Mouse (Mus musculus) gastrocnemius, adult 8-10 months (tissue): Measurements from ENCODE around the gene Gja1. TPM values are rescaled to one million over a fixed set of nuclear protein-coding genes. Genes with fewer than 3 reads are reported as not detected.

Source experiments
- DNase-seq, 2 experiments: peaks; one replicate each; pipeline ENCODE4 v3.0.0; 2022; ENCODE audit warnings: low spot score in 2 of 2
- total RNA-seq, 4 experiments: library from RNA; stranded (reverse); gene quantifications; 2 replicates each; pipeline ENCODE4 v1.2.4; 2022

Gja1 gene
- total RNA-seq, 4 experiments from 2014 or later: 4.6 to 9.8 (median 7.2) TPM

DNA sequence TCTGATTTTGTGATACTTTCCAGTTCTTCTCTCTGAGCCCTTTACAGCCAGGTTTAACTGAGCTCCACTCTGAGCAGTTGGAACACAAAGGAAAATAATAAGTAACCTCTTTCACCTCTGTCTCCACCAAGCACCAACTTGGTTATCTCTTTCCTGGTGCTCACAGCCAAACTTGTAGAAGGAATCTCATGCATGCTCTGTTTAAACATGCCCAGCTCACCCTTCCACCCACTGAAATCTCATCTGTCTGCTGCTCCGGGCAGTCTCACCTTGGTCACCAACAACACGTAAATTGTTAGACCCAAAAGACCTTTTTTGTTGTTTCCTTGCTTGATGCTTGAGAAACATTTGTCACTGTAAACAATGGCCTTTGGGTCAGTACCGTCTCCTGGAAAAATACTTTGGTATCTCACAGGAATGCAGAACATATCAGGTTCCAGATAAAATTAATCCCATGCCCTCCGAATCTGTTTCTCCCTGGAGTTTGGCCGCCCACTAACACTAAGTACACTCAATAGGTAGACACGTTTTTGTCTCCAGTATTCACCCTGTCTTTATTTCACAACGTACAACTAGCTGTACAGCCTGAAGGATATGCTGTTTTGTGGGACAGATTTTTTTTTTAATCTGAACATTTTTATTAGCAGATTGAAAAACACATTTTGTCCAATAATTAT lies 38.9 kb downstream of the Gja1 start:
- no peak for DNase-seq

DNA sequence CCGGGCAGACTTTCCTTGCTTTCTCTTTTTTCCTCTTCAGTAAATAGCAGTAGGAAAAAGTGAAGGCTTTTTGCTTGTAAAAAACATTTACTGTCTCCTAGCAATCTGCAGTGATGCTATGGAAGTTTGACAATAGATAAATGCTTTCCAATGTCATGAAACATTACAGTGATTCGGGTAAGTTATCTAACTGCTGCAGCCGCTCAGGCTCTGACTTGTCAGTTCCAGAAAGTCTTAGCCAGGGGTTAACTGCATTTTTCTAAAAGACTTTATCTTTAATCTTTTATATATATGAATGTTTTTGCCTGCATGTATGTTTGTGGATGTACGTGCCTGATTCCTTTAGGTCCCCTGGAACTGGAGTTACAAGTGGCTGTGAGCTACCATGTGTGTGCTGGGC lies 45.4 kb downstream of the Gja1 start:
- no peak for DNase-seq

DNA sequence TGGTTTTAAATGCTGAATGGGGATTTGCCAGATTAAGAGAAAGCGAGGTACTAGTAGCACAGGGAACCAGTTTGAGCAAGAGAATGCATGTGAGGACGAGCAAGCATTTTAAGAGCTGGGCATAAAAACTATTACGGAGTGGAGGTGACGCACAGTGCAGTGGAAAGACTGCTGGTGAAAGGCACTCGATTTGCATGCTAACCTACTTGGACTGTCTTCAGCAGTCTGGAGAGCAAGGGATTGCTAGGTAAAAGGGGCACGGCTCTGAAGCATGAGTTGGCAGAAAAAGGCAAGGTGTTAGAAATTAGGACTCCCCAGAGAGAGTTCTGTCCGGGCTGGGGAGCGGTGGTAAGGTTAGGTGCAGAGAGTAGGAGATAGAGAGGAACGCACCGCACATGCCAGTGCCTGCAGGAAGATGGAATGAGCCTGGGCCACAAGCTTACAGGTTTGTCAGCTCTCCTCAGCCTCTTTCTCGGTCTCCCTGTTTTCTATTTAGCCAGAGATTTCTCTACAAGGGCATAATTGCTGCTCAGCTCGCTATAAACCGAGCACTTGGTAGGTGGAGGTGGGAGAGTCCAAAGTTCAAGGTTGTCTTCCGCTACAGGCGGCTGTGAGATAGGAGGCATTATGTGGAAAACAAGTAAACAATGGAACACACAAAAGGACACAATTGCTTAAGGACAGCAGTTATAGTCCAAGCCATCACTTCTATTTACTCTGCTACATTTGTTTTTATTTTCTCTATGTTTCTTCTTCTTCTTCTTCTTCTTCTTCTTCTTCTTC lies 48.1 kb downstream of the Gja1 start:
- DNase-seq: no peak

DNA sequence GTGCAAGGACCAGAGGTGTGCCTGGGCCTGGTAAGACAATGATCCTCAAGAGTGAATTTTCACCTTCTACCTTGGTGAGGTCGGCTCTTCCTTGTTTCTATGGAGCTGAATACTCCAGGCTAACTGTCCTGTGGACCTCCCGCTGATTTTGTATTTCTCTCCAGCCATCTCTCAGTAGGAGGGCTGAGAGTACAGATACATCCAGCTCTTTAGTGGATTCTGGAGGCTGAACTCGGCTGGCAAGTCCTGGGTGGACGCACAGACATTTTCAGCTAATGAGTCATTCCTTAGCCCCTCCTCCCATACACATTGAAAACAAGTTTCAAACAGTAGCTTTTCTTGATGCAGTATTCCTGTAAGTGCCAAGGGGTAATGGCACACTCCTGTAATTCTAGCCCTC lies 49.2 kb downstream of the Gja1 start:
- DNase-seq: no peak

DNA sequence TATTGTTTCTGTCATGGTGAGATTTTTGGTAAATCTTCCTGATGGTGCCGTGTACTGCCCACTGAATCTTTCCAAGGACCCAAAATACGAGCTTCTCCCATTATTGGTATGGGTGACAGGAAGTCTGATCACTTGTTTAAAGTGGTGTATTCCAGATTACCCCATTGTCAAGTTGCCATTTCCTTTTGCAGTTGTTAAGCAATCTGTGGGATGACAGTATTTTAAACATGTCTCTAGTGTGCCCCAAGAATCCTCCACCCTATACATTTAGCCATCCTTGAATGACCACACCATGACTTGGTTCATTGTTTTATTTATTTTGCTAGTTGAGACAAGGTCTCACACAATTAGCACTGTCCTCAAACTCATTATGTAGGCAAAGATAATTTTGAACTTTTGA lies 50.3 kb downstream of the Gja1 start:
- no peak for DNase-seq

DNA sequence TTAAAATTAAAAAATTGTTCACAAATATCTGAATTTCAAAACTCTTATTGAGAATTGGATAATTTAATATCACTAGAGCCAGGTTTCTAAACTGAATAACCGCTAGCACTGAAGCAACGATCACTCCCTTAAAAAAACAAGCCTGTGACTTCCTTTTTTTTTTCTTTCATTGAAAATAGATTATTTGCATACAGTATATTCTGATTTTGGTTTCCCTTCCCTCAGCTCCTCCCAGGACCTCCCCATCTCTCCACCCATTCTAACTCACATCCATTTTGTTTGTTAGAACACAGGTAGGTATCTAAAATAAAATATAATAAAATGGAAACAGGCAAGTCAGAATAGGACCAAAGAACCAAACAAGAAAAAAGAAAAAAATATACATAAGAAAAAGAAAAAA lies 50.7 kb downstream of the Gja1 start:
- no peak for DNase-seq

DNA sequence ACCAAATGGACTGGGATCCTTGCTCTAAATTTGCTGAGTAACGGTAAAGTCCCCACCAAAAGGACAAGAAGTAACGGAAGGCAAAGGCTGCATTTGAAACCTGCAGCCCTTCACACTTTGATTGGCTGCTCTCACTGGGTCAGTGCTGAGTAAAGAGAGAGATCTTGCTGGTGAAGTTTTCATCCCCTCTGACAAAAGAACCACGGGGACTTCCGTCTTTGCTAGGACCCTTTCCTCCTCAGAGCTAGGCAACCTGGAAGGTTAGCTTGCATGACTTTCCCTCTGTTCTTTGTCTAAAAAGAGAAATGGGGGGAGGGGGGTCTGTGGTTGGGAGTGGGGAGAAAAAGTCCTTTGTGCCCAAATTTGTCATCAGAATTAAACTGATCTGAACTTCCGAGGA lies 51.9 kb downstream of the Gja1 start:
- no peak for DNase-seq

DNA sequence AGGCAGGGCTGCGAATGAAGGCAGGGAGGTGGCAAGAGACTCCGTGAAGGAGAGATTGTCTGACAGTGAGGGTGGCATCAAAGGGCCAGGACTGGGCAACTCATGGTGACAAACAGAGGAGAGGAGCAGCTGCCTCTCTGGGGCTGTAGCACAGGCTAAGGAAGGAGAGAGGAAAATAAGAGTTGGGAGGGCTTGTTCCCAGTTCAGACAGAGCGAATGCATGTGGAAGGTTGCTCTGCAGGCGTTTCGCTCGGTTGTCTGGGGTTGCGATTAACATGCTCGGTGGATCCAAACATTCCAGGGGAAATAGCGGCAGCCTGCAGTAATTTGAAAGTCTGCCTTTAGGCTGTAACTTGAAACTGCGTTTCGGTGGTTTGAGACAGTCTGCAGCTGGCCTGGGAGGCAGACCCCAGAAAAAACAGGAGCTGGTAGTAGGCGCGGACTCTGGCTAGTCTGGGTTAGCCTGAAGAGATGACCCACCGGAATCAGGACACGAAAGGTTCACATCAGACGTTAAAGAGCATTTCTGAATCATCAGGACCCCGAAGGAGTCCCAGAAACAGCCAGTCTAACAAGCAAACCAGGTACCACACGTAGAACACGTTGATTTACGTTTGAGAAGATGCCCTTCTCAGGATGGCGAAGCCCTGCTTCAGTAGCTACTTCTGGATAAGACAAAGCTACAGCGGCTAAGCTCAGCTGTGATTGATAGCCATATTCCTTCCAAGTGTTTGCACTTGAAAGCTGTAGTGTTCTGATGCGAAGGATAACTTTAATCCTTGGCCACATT lies 54.7 kb downstream of the Gja1 start:
- no peak for DNase-seq

DNA sequence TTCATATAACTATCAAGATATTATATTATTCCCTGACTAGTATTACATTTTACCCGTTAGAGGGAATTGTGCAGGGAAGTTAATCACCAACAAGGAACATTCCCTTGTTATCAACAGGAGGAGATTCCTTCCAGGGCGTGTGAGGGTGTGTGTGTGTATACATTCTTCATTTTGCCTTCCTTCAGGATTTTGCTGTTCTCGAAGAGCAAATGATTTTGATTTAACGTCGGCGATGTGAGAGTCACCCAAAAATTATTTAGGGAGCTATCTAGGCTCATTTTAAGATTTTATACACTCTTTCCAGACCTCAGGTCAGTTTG lies 55.2 kb downstream of the Gja1 start:
- no peak for DNase-seq

DNA sequence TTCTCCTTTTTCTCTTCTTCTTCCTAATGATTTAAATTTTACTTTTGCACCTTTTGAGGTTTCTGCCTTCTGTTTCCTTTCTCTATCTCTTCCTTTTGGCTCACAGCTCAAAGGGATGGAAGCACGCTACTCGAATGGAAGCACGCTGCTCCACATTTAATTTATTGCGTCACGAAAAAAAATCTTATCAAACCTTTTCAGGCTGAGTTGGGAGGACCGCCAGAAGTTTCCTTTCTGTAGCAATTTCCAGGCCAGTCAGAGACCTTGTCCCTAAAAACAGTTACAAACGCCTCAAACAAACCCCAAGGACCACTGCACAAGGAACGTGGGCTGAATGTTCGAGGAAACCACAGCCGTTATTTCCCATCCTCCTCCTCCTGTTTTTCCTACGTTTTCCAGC lies 60.2 kb downstream of the Gja1 start:
- no peak for DNase-seq

DNA sequence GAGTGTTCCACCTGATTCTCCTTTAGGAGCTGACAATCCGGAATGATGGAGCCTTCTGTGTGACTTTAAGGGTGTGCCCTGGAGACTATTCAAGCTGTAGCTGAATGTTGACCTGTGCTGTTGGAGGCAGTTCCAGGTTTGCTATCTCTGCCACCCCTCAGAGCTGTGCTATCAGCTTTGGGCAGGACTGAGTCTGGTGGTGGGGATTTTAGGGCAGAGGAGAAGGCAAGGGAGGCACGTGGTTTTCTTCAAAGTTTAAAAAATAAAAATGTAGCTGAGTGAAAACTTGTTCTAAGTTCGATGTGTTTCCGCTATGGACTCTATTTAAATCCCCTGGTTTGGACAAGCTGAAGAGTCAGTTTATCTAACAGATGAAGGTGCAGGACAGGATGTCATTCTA lies 62.5 kb downstream of the Gja1 start:
- no peak for DNase-seq

DNA sequence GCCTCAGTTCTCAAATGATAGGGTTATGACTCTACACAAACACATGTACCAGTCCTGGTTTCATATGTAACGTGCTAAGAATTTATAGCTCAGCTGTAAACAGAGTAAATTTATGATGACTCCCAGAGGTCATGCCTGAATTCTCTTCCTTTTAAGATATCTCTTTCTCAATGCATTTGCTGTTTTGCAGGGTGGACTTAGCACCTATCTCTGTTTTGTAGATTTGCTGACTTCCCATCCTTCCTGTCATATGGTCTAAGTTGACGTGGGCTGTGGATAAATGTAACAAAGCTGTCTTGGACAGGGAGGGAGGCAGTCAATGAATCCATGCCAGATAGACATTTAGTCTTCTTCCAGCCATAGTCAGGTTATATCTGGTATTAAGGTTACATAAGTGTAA lies 67.3 kb downstream of the Gja1 start:
- no peak for DNase-seq

DNA sequence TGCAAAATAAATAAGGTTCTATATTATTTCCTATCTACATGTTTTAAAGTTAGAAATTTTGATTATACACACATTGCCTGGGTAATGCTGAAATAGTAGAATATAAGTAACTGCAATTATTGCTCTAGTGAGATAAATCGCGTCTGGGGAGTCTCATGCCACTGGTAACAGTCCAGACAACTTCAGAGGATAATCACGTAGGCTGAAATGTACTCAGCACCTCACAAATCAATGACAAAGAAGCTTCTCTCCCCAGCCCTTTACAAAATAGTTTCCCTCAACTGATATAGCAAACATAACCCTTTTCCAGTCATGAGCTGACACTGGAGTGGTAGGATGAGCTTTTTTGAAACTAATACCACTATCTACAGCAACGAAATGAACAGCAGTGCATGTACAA lies 71.9 kb downstream of the Gja1 start:
- DNase-seq: no peak

Other genes starting within 250 kb of the Gja1 start
- gene Tbc1d32, start 148.6 kb upstream of the Gja1 start, total RNA-seq: 1 to 10 TPM; 1.5 to 1.8 (median 1.6) TPM